Mouse (Mus musculus): ENCODE results near the gene Mnat1.

- TF ChIP-seq POLR2A (IDR thresholded peaks at IDR 0.05; ENCODE audit: low read depth, low read length) (no peak), CTCF (IDR thresholded peaks at IDR 0.05; ENCODE audit: extremely low read depth, insufficient read depth, insufficient read length, insufficient replicate concordance) (no peak)
Observed at GRCm38 (mm10) chr12:73230196-73230595, 106.7 kb downstream of the Mnat1 start.

All from spleen, adult 2 months (tissue).